11 mouse cellular contexts compared by ENCODE assay signal in genomic region chr10:60668591-60668990, GRCm38 (mm10).
"Had no signal": no experiment of that assay in that cellular context is flagged by ENCODE, and none has a peak within 500 bp of the region (broad histone marks: within the 10 kb centered on the region; RNA-seq: fewer than 3 reads in every experiment).

No protein-coding gene starts in this region.

- DNase-seq: kidney, adult 2 months; kidney, postnatal 25 days; layer of hippocampus, adult 9-11 months; lung, adult 2 months; lung, postnatal 14 days; lung, postnatal 4 days; thymus, adult 2 months; thymus, postnatal 14 days; thymus, postnatal 4 days had no signal

- ATAC-seq: midbrain, embryonic 13.5 days; midbrain, embryonic 16.5 days had no signal
